Mouse (Mus musculus) testis, adult 2 months (tissue): ENCODE data around the gene Slc24a4. TPM values are rescaled to one million over a fixed set of nuclear protein-coding genes. Genes with fewer than 3 reads are reported as not detected.

ENCODE experiments used
- H3K27ac ChIP-seq: fragments of 200-500 bp; 2 replicates; pipeline ENCODE4 v1.5.1; 2012; ENCODE audit warnings: low read depth, low read length; ENCODE audit not compliant: control insufficient read depth, insufficient read depth
- H3K27me3 ChIP-seq: fragments of 200-500 bp; 2 replicates; pipeline ENCODE4 v1.6.1; 2012; ENCODE audit warnings: mild to moderate bottlenecking, low read length, moderate library complexity; ENCODE audit not compliant: control insufficient read depth, insufficient read depth
- H3K36me3 ChIP-seq: fragments of 200-500 bp; 2 replicates; pipeline ENCODE4 v1.6.1; 2012; ENCODE audit warnings: mild to moderate bottlenecking, low read length; ENCODE audit not compliant: control insufficient read depth, insufficient read depth
- H3K4me1 ChIP-seq: fragments of 200-500 bp; 2 replicates; pipeline ENCODE4 v1.6.1; 2012; ENCODE audit warnings: low read length; ENCODE audit not compliant: control insufficient read depth, insufficient read depth
- H3K4me3 ChIP-seq: fragments of 200-500 bp; 2 replicates; pipeline ENCODE4 v1.5.1; 2012; ENCODE audit warnings: low read depth, mild to moderate bottlenecking, low read length, moderate library complexity, mixed read lengths; ENCODE audit not compliant: control insufficient read depth
- CTCF ChIP-seq: fragments of 200-500 bp; IDR thresholded peaks from 2 replicates; pipeline ENCODE4 v1.5.1; 2012; ENCODE audit warnings: low read depth, mild to moderate bottlenecking, inconsistent platforms, low read length, moderate library complexity; ENCODE audit not compliant: control insufficient read depth, insufficient read depth, insufficient replicate concordance
- POLR2A ChIP-seq: fragments of 200-500 bp; IDR thresholded peaks from 2 replicates; pipeline ENCODE4 v1.6.1; 2012; ENCODE audit warnings: low read depth, mild to moderate bottlenecking, inconsistent platforms, low read length, moderate library complexity; ENCODE audit not compliant: control insufficient read depth
- polyA plus RNA-seq: library from polyadenylated mRNA; depleted of rRNA; stranded (reverse); fragments of >200 nt; gene quantifications from 2 replicates; pipeline ENCODE4 v1.2.3, GENCODE M21; 2012

Gene Slc24a4
- polyA plus RNA-seq, 1 experiment: 0.32 TPM

GRCm38 (mm10) chr12:102112901-102113300 is 15.6 kb upstream of the Slc24a4 start:
- no peak overlapping the region for H3K27ac ChIP-seq
- no peaks in the 10 kb centered on the region for H3K27me3 ChIP-seq
- no peaks in the 10 kb centered on the region for H3K36me3 ChIP-seq
- no peaks in the 10 kb centered on the region for H3K4me1 ChIP-seq
- TF ChIP-seq POLR2A (no peak), CTCF (no peak)
- no peak overlapping the region for H3K4me3 ChIP-seq

GRCm38 (mm10) chr12:102113391-102113790 is 15.1 kb upstream of the Slc24a4 start:
- TF ChIP-seq CTCF (no peak), POLR2A (no peak)
- no peaks in the 10 kb centered on the region for H3K27me3 ChIP-seq
- H3K4me3 ChIP-seq: no peak overlapping the region
- no peaks in the 10 kb centered on the region for H3K36me3 ChIP-seq
- no peaks in the 10 kb centered on the region for H3K4me1 ChIP-seq
- no peak overlapping the region for H3K27ac ChIP-seq

GRCm38 (mm10) chr12:102116580-102116979 is 12.0 kb upstream of the Slc24a4 start:
- H3K36me3 ChIP-seq: no peaks in the 10 kb centered on the region
- no peak overlapping the region for H3K27ac ChIP-seq
- peaks cover 2% of the 10 kb centered on the region; the same call in 1 of the 2 replicates for H3K4me1 ChIP-seq
- no peak overlapping the region for H3K4me3 ChIP-seq
- H3K27me3 ChIP-seq: no peaks in the 10 kb centered on the region
- no peak for TF ChIP-seq CTCF
- TF ChIP-seq POLR2A: no peak

- no peak for TF ChIP-seq CTCF
- no peak for TF ChIP-seq POLR2A
- Histone ChIP-seq H3K27me3 (no peaks in the 10 kb centered on the region), H3K4me1 (peaks cover 2% of the 10 kb centered on the region; the same call in 1 of the 2 replicates), H3K36me3 (no peaks in the 10 kb centered on the region), H3K27ac (no peak overlapping the region), H3K4me3 (no peak overlapping the region)
These were observed 10.5 kb upstream of the Slc24a4 start for GRCm38 (mm10) chr12:102118014-102118413.

- Histone ChIP-seq H3K4me1 (peaks cover 5% of the 10 kb centered on the region), H3K27ac (no peak overlapping the region), H3K4me3 (no peak overlapping the region), H3K36me3 (no peaks in the 10 kb centered on the region), H3K27me3 (no peaks in the 10 kb centered on the region)
- TF ChIP-seq POLR2A: no peak
- no peak for TF ChIP-seq CTCF
These were observed 932 bp upstream of the Slc24a4 start for GRCm38 (mm10) chr12:102127601-102128000.

GRCm38 (mm10) chr12:102128791-102129507 is 416 bp downstream of the Slc24a4 start:
- Histone ChIP-seq H3K4me3 (peak overlapping the region; percentile 63), H3K27me3 (no peaks in the 10 kb centered on the region), H3K4me1 (peaks cover 5% of the 10 kb centered on the region), H3K27ac (no peak overlapping the region), H3K36me3 (no peaks in the 10 kb centered on the region)
- TF ChIP-seq CTCF (no peak), POLR2A (no peak)

- H3K4me1 ChIP-seq: peaks cover 5% of the 10 kb centered on the region
- no peaks in the 10 kb centered on the region for H3K27me3 ChIP-seq
- TF ChIP-seq POLR2A (no peak), CTCF (no peak)
- H3K27ac ChIP-seq: no peak overlapping the region
- H3K4me3 ChIP-seq: no peak overlapping the region; the same call in 1 of the 2 replicates
- no peaks in the 10 kb centered on the region for H3K36me3 ChIP-seq
These were observed 1.0 kb downstream of the Slc24a4 start for GRCm38 (mm10) chr12:102129508-102130030.

- Histone ChIP-seq H3K27me3 (no peaks in the 10 kb centered on the region), H3K4me1 (no peaks in the 10 kb centered on the region), H3K36me3 (no peaks in the 10 kb centered on the region), H3K27ac (no peak overlapping the region), H3K4me3 (no peak overlapping the region)
- no peak for TF ChIP-seq POLR2A
- TF ChIP-seq CTCF: no peak
These were observed 11.2 kb downstream of the Slc24a4 start for GRCm38 (mm10) chr12:102139710-102140109.
